Mouse (Mus musculus): ENCODE results near the gene Ssh3.

Gene Ssh3

GRCm38 (mm10) chr19:4268566-4269361 lies at the start of gene Ssh3:
Ssh3 (minus strand) TSS chr19:4269180.
- DNase-seq (ENCODE audit: low spot score) = no peak

- DNase-seq (ENCODE audit: low spot score) = no peak
These were observed 48.2 kb upstream of the Ssh3 start for GRCm38 (mm10) chr19:4317181-4317580.

- DNase-seq (ENCODE audit: low spot score) = peak; percentile 85
These were observed 46.4 kb upstream of the Ssh3 start for GRCm38 (mm10) chr19:4315223-4315944.

GRCm38 (mm10) chr19:4309776-4310185 lies 40.8 kb upstream of the Ssh3 start:
- peak; percentile 73 for DNase-seq (ENCODE audit: low spot score)

- DNase-seq (ENCODE audit: low spot score) = no peak
These were observed 40.3 kb upstream of the Ssh3 start for GRCm38 (mm10) chr19:4309302-4309701.

GRCm38 (mm10) chr19:4306190-4306577 lies 37.2 kb upstream of the Ssh3 start, which contains the start of gene Grk2:
Grk2 (minus strand) TSS chr19:4306222.
- peak; percentile 74 for DNase-seq (ENCODE audit: low spot score)

GRCm38 (mm10) chr19:4305491-4306189 lies 36.7 kb upstream of the Ssh3 start:
- DNase-seq (ENCODE audit: low spot score) = peak; percentile 55

GRCm38 (mm10) chr19:4304871-4305321 lies 35.9 kb upstream of the Ssh3 start:
- no peak for DNase-seq (ENCODE audit: low spot score)

- no peak for DNase-seq (ENCODE audit: low spot score)
These were observed 35.4 kb upstream of the Ssh3 start for GRCm38 (mm10) chr19:4304251-4304821.

- no peak for DNase-seq (ENCODE audit: low spot score)
These were observed 34.6 kb upstream of the Ssh3 start for GRCm38 (mm10) chr19:4303640-4303995.

- DNase-seq (ENCODE audit: low spot score) = no peak
These were observed 34.1 kb upstream of the Ssh3 start for GRCm38 (mm10) chr19:4302936-4303639.

GRCm38 (mm10) chr19:4301735-4302651 lies 33.0 kb upstream of the Ssh3 start:
- DNase-seq (ENCODE audit: low spot score) = peak; percentile 66

GRCm38 (mm10) chr19:4300852-4301734 lies 32.1 kb upstream of the Ssh3 start:
- DNase-seq (ENCODE audit: low spot score) = no peak

- DNase-seq (ENCODE audit: low spot score) = no peak
These were observed 31.3 kb upstream of the Ssh3 start for GRCm38 (mm10) chr19:4300271-4300704.

GRCm38 (mm10) chr19:4299574-4300270 lies 30.7 kb upstream of the Ssh3 start:
- DNase-seq (ENCODE audit: low spot score) = no peak

GRCm38 (mm10) chr19:4299126-4299525 lies 30.1 kb upstream of the Ssh3 start:
- no peak for DNase-seq (ENCODE audit: low spot score)

- no peak for DNase-seq (ENCODE audit: low spot score)
These were observed 29.5 kb upstream of the Ssh3 start for GRCm38 (mm10) chr19:4298322-4299121.

- no peak for DNase-seq (ENCODE audit: low spot score)
These were observed 28.9 kb upstream of the Ssh3 start for GRCm38 (mm10) chr19:4297851-4298250.

All from MN1 (cell line).